Mouse (Mus musculus): ENCODE measurements around the gene Strn3.
"Not testable (repeated sequence)": the region's sequence is repeated elsewhere in the genome, so short reads cannot be mapped to it uniquely, and the experiment has no call there.

Gene Strn3

DNA sequence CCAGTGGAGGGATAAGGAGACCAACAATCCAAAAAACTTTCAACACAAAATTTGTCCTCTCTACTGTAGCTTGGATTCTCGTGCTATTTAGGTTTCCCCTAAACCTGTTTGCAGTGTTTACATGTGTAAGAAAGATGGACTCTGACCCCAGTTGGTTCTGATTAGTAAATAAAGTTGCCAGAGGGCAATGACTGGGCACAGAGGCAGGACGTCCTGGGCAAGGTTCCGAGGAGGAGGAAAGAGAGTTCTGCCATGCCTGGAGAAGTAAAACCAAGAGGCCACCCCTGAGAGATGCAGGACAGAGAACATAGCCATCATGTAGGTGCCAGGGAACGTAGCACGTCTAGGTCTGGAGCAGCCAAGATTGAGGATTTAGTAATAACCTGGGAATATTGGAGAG, 79.3 kb downstream of the Strn3 start:
- no peak for DNase-seq (ENCODE audit: low spot score in 2 of 2)

DNA sequence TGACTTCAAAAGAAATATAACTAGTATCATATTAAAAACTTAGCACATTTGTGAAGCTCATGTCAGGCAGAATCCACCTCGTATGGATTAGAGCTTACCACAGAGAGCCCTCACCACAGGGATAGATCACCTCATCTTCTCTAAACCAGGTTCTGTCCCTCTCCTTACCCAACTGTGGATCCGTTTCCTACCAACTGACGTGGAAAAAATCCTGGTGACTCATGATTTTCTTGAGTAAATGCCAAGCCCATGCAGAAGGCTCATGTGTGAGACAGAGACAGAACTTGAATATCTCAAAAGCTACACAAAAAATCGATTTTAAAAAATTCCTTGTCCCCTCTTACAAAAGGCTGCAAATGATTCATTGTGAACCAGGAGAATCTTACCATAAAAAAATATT, 85.6 kb downstream of the Strn3 start:
- no peak for DNase-seq (ENCODE audit: low spot score in 2 of 2)

DNA sequence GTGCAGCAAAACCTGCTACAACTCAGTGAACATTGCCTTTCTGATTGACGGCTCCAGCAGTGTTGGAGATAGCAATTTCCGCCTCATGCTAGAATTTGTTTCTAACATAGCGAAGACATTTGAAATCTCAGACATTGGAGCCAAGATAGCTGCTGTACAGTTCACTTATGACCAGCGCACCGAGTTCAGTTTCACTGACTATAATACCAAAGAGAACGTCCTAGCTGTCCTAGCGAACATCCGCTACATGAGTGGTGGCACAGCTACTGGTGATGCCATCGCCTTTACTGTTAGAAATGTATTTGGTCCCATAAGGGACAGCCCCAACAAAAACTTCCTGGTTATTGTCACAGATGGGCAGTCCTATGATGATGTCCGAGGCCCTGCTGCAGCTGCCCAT, 88.4 kb downstream of the Strn3 start:
- DNase-seq (ENCODE audit: low spot score in 2 of 2), result no peak

DNA sequence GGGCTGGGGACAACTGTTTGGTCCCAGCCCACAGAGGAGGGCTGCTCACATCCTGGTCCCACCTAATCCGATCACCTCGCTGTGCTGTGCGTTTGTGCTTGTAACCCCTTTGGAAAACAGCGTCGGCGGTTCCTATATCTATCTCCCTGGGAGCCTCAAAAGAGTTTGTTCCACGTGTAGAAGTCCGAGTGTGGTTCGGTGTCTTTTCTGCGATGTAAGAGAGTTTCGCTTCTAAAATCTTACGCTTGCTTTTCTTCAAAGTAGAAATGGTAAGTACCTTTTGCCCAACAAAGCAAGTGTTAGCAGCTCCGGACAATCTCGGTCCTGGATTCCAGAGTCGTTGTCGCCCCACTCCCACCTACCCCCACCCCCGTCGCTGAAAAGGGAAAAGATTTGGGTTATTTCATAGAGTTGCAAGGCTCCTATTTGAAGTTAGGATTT, 97.6 kb downstream of the Strn3 start:
- DNase-seq (ENCODE audit: low spot score in 2 of 2), result no peak

DNA sequence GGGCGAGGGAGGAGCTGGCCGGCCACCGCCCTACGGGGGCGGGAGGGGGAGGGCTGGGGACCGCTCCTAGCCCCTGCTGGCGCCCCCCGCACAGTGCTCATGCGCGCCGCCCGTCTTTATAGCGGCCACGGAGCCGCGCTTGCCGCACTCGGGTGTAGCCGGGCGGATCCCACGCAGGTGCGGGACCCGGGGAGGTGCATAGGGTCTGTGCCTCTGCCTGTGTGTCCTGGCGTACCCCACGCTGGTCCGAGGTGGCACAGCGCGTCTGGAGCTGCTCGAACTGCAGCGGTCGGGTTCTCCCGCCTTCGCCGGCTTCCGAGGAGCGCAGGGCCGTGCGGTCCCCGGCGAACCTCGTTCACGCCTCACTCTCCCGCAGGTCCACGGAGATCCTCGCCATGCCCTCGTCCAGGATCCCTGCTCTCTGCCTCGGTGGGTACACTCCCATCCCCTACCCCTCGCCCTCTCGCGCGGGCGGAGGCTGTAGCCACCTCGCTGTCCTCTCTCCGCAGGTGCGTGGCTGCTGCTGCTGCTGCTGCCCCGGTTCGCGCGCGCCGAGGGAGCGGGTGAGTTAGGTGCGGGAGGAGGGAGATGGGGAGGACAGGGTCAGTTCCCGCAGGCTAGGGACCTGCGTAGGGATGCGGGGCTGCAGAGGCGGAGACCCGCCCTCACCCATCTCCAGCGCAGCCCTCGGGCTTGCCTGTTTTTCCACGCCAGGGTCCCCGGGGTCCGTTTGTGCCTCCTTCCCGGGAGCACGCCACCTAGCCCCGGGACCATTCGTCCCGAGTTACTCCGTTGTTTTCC, 98.3 kb downstream of the Strn3 start, which contains the start of gene Coch:
TSS of gene Coch (plus strand) at position 113 of the 801 bp plus-strand sequence.
- DNase-seq (ENCODE audit: low spot score in 2 of 2), result no peak

DNA sequence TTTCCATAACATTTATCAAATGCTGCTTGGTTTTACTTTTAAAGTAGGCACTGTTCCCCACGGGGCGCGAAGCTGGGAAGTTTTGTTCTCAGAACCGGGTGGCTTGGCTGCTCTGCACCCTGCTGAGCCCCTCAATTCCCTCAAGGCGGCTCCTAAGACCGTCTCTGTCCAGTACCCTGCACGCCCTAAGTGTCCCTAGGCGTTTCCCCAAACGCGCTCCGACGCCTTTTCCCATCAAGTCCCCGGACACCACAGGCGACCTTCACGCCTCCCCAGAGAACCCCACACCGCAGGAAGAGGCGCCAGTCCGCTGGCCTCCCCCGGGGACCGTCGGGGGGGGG, 98.8 kb downstream of the Strn3 start:
- no peak for DNase-seq (ENCODE audit: low spot score in 2 of 2)

DNA sequence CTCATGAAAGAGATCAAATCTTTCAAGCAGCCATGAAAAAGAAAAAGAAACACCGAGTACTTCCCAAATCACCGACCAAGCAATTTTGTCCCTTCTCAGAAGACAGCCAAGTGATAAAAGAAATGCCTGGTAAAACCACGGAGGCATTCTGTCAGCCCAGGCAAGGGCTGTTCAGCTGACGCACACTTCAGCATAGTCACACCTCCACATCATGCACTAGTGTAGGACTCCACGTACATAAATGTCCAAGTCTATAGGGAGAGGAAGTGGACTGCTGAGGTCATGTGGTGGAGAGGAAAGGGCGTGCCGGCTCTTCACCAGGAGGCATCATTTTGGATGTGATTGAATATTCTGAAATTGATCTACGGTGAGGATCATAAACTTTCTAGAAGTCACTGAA, 99.8 kb downstream of the Strn3 start:
- no peak for DNase-seq (ENCODE audit: low spot score in 2 of 2)

DNA sequence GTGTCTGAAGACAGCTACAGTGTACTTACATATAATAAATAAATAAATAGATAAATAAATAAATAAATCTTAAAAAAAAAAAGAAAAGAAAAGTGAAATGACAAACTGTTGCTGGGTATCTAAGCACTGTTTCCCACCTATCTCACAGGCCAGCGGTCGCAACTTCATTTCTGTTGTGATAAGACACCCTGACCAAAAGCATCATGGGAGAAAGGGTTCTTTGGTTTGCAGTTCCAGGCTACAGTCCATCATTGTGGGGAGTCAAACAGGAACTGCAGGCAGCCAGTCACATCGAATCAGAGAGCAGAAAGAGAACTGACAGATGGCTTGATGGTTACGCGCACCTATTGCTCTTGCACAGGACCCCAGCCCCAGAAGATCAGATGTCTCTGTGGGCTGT, 102.4 kb downstream of the Strn3 start:
- no peak for DNase-seq (ENCODE audit: low spot score in 2 of 2)

DNA sequence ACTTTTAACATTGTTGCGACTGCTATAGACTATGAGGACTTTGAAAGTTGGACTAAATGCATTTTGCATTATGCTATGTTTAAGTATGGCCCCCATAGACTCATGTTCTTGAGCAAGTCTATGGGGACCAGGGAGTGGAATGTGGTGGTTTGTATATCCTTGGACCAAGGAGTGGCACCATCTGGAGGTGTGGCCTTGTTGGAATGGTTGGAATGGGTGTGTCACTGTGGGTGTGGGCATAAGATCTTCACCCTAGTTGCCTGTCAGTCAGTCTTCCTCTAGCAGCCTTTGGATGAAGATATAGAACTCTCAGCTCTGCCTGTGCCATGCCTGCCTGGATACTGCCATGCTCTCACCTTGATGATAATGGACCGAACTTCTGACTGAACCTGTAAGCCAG, 113.9 kb downstream of the Strn3 start:
- DNase-seq (ENCODE audit: low spot score in 2 of 2), result not testable (repeated sequence)

DNA sequence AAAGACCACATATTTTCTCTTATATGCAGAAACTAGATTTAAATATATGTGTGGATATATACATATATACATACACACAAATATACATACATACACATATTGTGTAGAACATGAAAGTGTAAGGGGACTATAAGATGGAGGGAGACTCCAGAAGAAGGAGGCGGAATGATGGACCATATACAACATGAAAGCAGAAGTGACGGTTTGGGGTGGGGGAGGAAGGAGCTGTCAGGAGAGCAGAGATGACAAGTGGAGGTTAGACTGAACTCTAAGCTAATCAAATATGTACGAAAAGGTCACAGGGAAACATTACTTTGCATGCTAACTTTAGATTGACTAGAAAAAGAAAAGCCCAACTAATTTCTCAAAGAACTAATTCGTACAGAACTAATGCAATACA, 119.0 kb downstream of the Strn3 start:
- DNase-seq (ENCODE audit: low spot score in 2 of 2), result no peak

DNA sequence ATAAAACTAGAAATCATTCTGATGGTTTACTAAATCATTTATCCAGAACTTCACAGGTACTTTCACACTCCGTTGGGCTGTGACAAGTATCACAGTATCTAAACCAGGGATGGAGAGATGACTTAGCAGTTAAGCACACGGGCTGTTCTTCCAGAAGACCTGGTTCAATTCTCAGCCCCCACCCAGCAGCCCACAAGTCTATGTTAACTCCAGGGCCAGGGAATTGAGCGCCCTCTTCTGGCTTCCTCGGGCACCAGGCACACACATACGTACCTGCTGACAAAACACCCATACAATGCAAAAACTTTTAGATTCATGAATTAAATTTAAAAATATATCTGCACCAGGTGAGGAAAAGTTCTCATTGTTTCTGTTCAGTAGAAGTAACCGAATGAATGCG, 121.8 kb downstream of the Strn3 start:
- no peak for DNase-seq (ENCODE audit: low spot score in 2 of 2)

DNA sequence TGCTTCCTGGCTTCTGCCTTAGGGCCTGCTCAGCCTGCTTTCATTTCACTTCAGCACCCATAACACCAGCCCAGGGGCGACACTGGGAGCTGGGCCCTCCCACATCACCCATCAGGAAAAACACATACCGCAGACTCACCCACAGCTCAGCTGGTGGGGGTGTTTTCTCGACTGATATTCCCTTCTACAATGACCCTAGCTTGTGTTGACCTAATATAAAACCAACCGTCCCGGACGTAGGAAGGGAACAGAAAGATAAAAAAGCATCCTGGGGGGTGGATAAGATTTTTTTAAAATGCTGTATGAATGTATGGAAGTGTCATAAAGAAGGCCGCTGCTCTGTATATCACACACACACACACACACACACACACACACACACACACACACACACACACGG, 122.2 kb downstream of the Strn3 start:
- DNase-seq (ENCODE audit: low spot score in 2 of 2), result no peak

DNA sequence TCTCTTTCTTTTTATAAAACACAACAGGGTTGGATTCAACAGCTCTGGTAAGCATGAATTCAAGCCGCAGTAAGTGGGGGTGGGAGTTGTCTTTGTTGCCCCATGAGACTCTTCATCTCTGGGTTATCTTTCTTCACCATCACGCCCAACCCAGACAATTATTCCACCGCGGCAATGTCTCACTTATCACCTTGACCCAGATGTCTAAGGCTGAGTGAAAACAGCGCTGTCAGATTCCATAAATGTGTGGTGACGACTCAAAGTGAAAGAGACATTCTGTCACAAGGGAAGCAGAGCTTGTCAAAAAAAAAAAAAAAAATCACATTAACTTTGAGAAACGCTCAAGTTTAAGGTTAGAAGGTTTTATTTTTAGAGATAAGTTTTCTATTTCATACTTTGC, 124.5 kb downstream of the Strn3 start:
- DNase-seq (ENCODE audit: low spot score in 2 of 2), result no peak

DNA sequence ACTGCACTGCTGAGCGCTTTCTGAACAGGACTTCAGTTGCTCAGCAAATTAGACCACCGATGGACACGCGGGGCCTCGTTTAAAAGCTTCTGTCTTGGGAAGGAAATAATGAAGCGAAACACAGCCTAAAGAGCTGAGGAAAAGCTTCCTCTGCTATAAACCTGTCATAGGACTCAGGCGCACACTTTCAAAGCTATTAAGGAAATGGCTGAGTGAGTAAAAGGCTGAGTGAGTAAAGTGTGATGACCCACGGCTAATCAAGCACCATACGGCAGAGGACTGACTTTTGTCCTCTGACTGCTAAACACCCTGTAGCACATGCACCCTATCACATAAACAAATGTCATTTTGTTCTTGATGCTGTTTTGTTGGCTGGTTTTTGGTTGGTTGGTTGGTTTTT, 130.3 kb downstream of the Strn3 start:
- no peak for DNase-seq (ENCODE audit: low spot score in 2 of 2)

Data from thymus, postnatal 10 days (tissue).